Mouse (Mus musculus): ENCODE measurements around the gene Polr2i. TPM values are rescaled to one million over a fixed set of nuclear protein-coding genes. Genes with fewer than 3 reads are reported as not detected.
"Not testable (repeated sequence)": the region's sequence is repeated elsewhere in the genome, so short reads cannot be mapped to it uniquely, and the experiment has no call there.

The Polr2i gene
- polyA plus RNA-seq, 1 experiment from 2014 or later = 158 TPM

- H3K4me3 ChIP-seq (ENCODE audit: low read depth, low read length) = no peak overlapping the region
- WGBS = 93% methylated on average over 20 of the region's 20 CpGs
- H3K9ac ChIP-seq (ENCODE audit: low read depth, low read length) = no peak overlapping the region
- H3K9me3 ChIP-seq (replicated peaks; ENCODE audit: control insufficient read depth, low read length, poor library complexity, severe bottlenecking) = no peaks in the 10 kb centered on the region
- H3K27me3 ChIP-seq (ENCODE audit: control insufficient read depth, insufficient read depth, low read depth, low read length) = no peaks in the 10 kb centered on the region
- peaks cover 16% of the 10 kb centered on the region for H3K4me1 ChIP-seq (ENCODE audit: control insufficient read depth, insufficient read depth, low read length)
- peaks cover 9% of the 10 kb centered on the region; the same call in 1 of the 2 replicates for H3K36me3 ChIP-seq (ENCODE audit: control insufficient read depth, insufficient read depth, low read length)
- no peak overlapping the region for H3K27ac ChIP-seq (ENCODE audit: low read length)
- no peak for ATAC-seq
- peak overlapping the region; percentile 78; the same call in 1 of the 2 replicates for H3K4me2 ChIP-seq (ENCODE audit: low read length)
These were observed 1.6 kb downstream of the Polr2i start for GRCm38 (mm10) chr7:30233387-30233786.

GRCm38 (mm10) chr7:30234276-30234858 lies 2.6 kb downstream of the Polr2i start:
- WGBS = 96% methylated on average over 15 of the region's 15 CpGs
- Histone ChIP-seq H3K4me3 (ENCODE audit: low read depth, low read length) (no peak overlapping the region), H3K4me1 (ENCODE audit: control insufficient read depth, insufficient read depth, low read length) (peaks cover 16% of the 10 kb centered on the region), H3K27me3 (ENCODE audit: control insufficient read depth, insufficient read depth, low read depth, low read length) (no peaks in the 10 kb centered on the region), H3K27ac (ENCODE audit: low read length) (no peak overlapping the region), H3K9ac (ENCODE audit: low read depth, low read length) (0 out of 2 replicates have a peak overlapping the region, but pooled peaks have one; percentile 14), H3K4me2 (ENCODE audit: low read length) (no peak overlapping the region), H3K9me3 (replicated peaks; ENCODE audit: control insufficient read depth, low read length, poor library complexity, severe bottlenecking) (no peaks in the 10 kb centered on the region), H3K36me3 (ENCODE audit: control insufficient read depth, insufficient read depth, low read length) (peaks cover 9% of the 10 kb centered on the region; the same call in 1 of the 2 replicates)
- ATAC-seq = no peak

- no peaks in the 10 kb centered on the region for H3K27me3 ChIP-seq (ENCODE audit: control insufficient read depth, insufficient read depth, low read depth, low read length)
- no peak overlapping the region for H3K27ac ChIP-seq (ENCODE audit: low read length)
- no peak overlapping the region for H3K4me3 ChIP-seq (ENCODE audit: low read depth, low read length)
- no peak for ATAC-seq
- WGBS = 90% methylated on average over 8 of the region's 8 CpGs
- no peak overlapping the region for H3K4me2 ChIP-seq (ENCODE audit: low read length)
- H3K9ac ChIP-seq (ENCODE audit: low read depth, low read length) = no peak overlapping the region
- H3K9me3 ChIP-seq (replicated peaks; ENCODE audit: control insufficient read depth, low read length, poor library complexity, severe bottlenecking) = no peaks in the 10 kb centered on the region
- H3K4me1 ChIP-seq (ENCODE audit: control insufficient read depth, insufficient read depth, low read length) = peaks cover 16% of the 10 kb centered on the region
- H3K36me3 ChIP-seq (ENCODE audit: control insufficient read depth, insufficient read depth, low read length) = peaks cover 9% of the 10 kb centered on the region; the same call in 1 of the 2 replicates
These were observed 3.3 kb downstream of the Polr2i start for GRCm38 (mm10) chr7:30235091-30235490.

DNA sequence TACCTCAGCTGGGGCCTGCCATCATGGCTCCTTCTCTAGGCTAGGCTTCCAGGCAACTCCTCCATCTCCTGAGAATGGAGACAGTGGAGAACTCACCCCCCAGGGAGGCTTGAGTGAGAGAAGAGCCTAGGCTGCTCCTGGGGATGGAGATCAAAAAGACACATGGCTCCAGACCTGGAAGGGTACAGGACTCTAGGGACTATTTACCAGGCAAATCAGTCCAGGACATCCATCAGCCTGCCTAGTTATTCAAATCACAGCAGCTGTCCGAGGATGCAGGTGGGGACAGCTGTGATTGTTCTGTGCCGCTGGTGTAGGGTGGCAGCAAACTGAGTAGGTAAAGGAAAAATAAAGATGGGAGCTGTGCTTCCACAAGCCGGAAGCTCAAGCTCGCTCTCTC lies 3.9 kb downstream of the Polr2i start, which contains the start of gene Ovol3:
Gene Ovol3 (minus strand): TSS at position 101 of the 400 bp plus-strand sequence.
- Histone ChIP-seq H3K27me3 (ENCODE audit: control insufficient read depth, insufficient read depth, low read depth, low read length) (no peaks in the 10 kb centered on the region), H3K27ac (ENCODE audit: low read length) (no peak within 1 kb of the TSS), H3K36me3 (ENCODE audit: control insufficient read depth, insufficient read depth, low read length) (peaks cover 9% of the 10 kb centered on the region; the same call in 1 of the 2 replicates), H3K9ac (ENCODE audit: low read depth, low read length) (no peak within 1 kb of the TSS), H3K9me3 (replicated peaks; ENCODE audit: control insufficient read depth, low read length, poor library complexity, severe bottlenecking) (no peaks in the 10 kb centered on the region), H3K4me3 (ENCODE audit: low read depth, low read length) (no peak within 1 kb of the TSS), H3K4me1 (ENCODE audit: control insufficient read depth, insufficient read depth, low read length) (peaks cover 14% of the 10 kb centered on the region), H3K4me2 (ENCODE audit: low read length) (no peak within 1 kb of the TSS)
- 90% methylated on average over 4 of the region's 4 CpGs for WGBS
- no peak for ATAC-seq

GRCm38 (mm10) chr7:30237374-30237773 lies 5.6 kb downstream of the Polr2i start:
- not testable (repeated sequence) for H3K4me3 ChIP-seq (ENCODE audit: low read depth, low read length); H3K36me3 ChIP-seq (ENCODE audit: control insufficient read depth, insufficient read depth, low read length); H3K4me2 ChIP-seq (ENCODE audit: low read length); H3K9me3 ChIP-seq (replicated peaks; ENCODE audit: control insufficient read depth, low read length, poor library complexity, severe bottlenecking); H3K4me1 ChIP-seq (ENCODE audit: control insufficient read depth, insufficient read depth, low read length); ATAC-seq; H3K27me3 ChIP-seq (ENCODE audit: control insufficient read depth, insufficient read depth, low read depth, low read length); H3K9ac ChIP-seq (ENCODE audit: low read depth, low read length); H3K27ac ChIP-seq (ENCODE audit: low read length)
- WGBS = 89% methylated on average over 3 of the region's 3 CpGs

DNA sequence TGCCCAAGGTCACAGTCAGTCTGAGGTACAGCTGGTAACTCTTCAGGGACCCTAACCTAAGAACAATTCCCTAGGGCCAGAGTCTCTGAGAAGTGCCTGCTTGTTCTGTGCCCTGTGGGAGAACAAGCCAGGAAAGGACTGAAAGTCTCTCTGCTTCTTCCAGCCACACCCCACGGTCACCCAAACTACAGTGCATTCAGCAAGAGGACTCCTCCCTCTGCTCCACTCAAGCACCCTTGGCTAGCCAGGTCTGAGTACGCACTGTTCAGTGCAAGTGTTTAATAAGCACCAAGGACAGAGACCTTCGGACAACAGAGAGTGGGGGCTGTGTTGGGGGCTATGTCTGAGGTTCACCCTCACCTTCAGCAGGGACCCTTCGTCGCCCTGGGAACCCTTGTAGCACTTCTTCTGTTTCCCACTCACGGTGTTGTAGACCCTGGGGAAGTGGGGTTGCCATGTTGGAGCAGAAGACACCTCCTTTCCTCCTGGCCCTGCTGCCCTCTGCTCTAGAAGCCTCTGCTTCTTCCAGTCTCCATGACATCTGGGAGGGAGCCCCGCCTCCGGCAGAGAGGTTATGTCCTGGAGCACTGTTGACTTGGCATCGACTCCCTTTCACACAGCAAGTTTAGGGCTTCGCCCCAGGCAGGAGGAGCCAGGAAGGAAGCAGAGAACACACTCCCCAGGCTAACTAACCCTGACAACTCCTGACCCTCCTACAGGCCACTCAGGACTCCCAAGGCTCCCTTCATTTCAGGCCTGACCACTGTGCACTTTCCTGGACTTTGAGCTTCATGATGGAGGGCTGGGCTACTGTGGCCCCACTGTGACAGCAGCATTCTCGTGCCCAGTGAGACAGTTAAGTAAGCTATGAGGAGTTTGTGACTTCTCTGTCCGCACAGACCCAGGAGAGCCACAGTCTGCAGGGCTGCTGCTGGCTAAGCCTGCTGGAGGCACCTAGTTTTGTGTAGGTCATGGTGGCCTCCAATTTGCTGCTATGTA lies 20.5 kb downstream of the Polr2i start:
- 89% methylated on average over 12 of the region's 12 CpGs for WGBS
- Histone ChIP-seq H3K27me3 (ENCODE audit: control insufficient read depth, insufficient read depth, low read depth, low read length) (no peaks in the 10 kb centered on the region), H3K9me3 (replicated peaks; ENCODE audit: control insufficient read depth, low read length, poor library complexity, severe bottlenecking) (no peaks in the 10 kb centered on the region), H3K4me2 (ENCODE audit: low read length) (no peak overlapping the region), H3K36me3 (ENCODE audit: control insufficient read depth, insufficient read depth, low read length) (no peaks in the 10 kb centered on the region; the same call in 1 of the 2 replicates), H3K27ac (ENCODE audit: low read length) (no peak overlapping the region), H3K9ac (ENCODE audit: low read depth, low read length) (no peak overlapping the region), H3K4me1 (ENCODE audit: control insufficient read depth, insufficient read depth, low read length) (no peaks in the 10 kb centered on the region), H3K4me3 (ENCODE audit: low read depth, low read length) (no peak overlapping the region)
- no peak for ATAC-seq

GRCm38 (mm10) chr7:30265041-30265440 lies 33.3 kb downstream of the Polr2i start:
- Histone ChIP-seq H3K9me3 (replicated peaks; ENCODE audit: control insufficient read depth, low read length, poor library complexity, severe bottlenecking) (no peaks in the 10 kb centered on the region), H3K4me3 (ENCODE audit: low read depth, low read length) (no peak overlapping the region), H3K27me3 (ENCODE audit: control insufficient read depth, insufficient read depth, low read depth, low read length) (no peaks in the 10 kb centered on the region), H3K9ac (ENCODE audit: low read depth, low read length) (no peak overlapping the region), H3K27ac (ENCODE audit: low read length) (no peak overlapping the region), H3K36me3 (ENCODE audit: control insufficient read depth, insufficient read depth, low read length) (no peaks in the 10 kb centered on the region), H3K4me1 (ENCODE audit: control insufficient read depth, insufficient read depth, low read length) (no peaks in the 10 kb centered on the region), H3K4me2 (ENCODE audit: low read length) (no peak overlapping the region)
- no peak for ATAC-seq
- WGBS = 83% methylated on average over 2 of the region's 2 CpGs

- no peak for ATAC-seq
- Histone ChIP-seq H3K4me3 (ENCODE audit: low read depth, low read length) (no peak overlapping the region), H3K4me1 (ENCODE audit: control insufficient read depth, insufficient read depth, low read length) (no peaks in the 10 kb centered on the region), H3K27ac (ENCODE audit: low read length) (no peak overlapping the region), H3K9me3 (replicated peaks; ENCODE audit: control insufficient read depth, low read length, poor library complexity, severe bottlenecking) (no peaks in the 10 kb centered on the region), H3K36me3 (ENCODE audit: control insufficient read depth, insufficient read depth, low read length) (no peaks in the 10 kb centered on the region), H3K4me2 (ENCODE audit: low read length) (no peak overlapping the region), H3K9ac (ENCODE audit: low read depth, low read length) (no peak overlapping the region), H3K27me3 (ENCODE audit: control insufficient read depth, insufficient read depth, low read depth, low read length) (no peaks in the 10 kb centered on the region)
- 95% methylated on average over 5 of the region's 5 CpGs for WGBS
These were observed 33.8 kb downstream of the Polr2i start for GRCm38 (mm10) chr7:30265531-30265930.

GRCm38 (mm10) chr7:30265935-30266334 lies 34.2 kb downstream of the Polr2i start:
- Histone ChIP-seq H3K4me2 (ENCODE audit: low read length) (no peak overlapping the region), H3K36me3 (ENCODE audit: control insufficient read depth, insufficient read depth, low read length) (no peaks in the 10 kb centered on the region), H3K27ac (ENCODE audit: low read length) (no peak overlapping the region), H3K9me3 (replicated peaks; ENCODE audit: control insufficient read depth, low read length, poor library complexity, severe bottlenecking) (no peaks in the 10 kb centered on the region), H3K27me3 (ENCODE audit: control insufficient read depth, insufficient read depth, low read depth, low read length) (no peaks in the 10 kb centered on the region), H3K4me1 (ENCODE audit: control insufficient read depth, insufficient read depth, low read length) (no peaks in the 10 kb centered on the region), H3K9ac (ENCODE audit: low read depth, low read length) (no peak overlapping the region), H3K4me3 (ENCODE audit: low read depth, low read length) (no peak overlapping the region)
- 89% methylated on average over 7 of the region's 7 CpGs for WGBS
- no peak for ATAC-seq
